Mouse (Mus musculus) spleen, postnatal 0 days (tissue): Measurements from ENCODE around the gene Sele. TPM values are rescaled to one million over a fixed set of nuclear protein-coding genes. Genes with fewer than 3 reads are reported as not detected.

ENCODE experiments used
- polyA plus RNA-seq: library from polyadenylated mRNA; unstranded; fragments of >200 nt; fragmentation: Nextera tagmentation; extraction: Ambion mirVana; gene quantifications from 2 replicates; pipeline ENCODE4 v1.2.1, GENCODE M21; 2015

Gene Sele
- polyA plus RNA-seq, result 0.04 and 0.08 TPM in 2 replicates

DNA sequence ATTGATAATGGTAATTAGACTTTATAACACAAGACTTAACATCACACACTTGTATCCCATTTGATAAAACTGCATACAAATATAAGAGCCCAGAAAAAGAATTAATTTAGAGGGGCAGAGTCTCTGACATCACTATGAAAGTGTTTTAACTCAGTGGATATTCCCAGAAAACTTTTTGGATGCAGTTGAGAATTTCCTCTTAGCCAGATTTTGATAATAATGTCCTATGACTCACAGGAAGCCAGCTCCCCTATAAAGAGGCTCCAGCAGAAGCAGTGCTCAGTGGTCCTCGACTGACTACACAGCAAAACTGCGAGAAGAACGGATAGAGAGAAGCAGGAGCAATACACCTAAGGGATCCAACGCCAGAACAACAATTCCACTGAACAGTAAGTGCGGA, at the start of gene Sele:
Gene Sele, plus strand, starts transcription at position 301 of the 400 bp plus-strand sequence.

GRCm38 (mm10) chr1:164061925-164062324, 13.9 kb downstream of the Sele start, which contains the start of gene Sell:
Gene Sell, plus strand, starts transcription at chr1:164061982.

Other genes with a start within 250 kb of the Sele start
- gene Scyl3, start 119.1 kb upstream of the Sele start, polyA plus RNA-seq, result 13.6 and 14.5 TPM in 2 replicates
- gene BC055324, start 53.4 kb upstream of the Sele start, polyA plus RNA-seq, result 9.8 and 10.2 TPM in 2 replicates
- 6.2 and 6.9 TPM in 2 replicates for gene Mettl18, start 53.3 kb upstream of the Sele start, polyA plus RNA-seq
- gene Sell, start 13.7 kb downstream of the Sele start, polyA plus RNA-seq, result 26.5 and 35.1 TPM in 2 replicates
- 1.2 and 1.4 TPM in 2 replicates for gene Selp, start 67.0 kb downstream of the Sele start, polyA plus RNA-seq
- gene F5, start 103.6 kb downstream of the Sele start, polyA plus RNA-seq, result 2.0 and 2.2 TPM in 2 replicates
- gene Slc19a2, start 200.8 kb downstream of the Sele start, polyA plus RNA-seq, result 4.8 and 5.2 TPM in 2 replicates
- gene Ccdc181, start 227.4 kb downstream of the Sele start, polyA plus RNA-seq, result 4.5 and 5.7 TPM in 2 replicates